Mouse (Mus musculus) liver, embryonic 14.5 days (tissue): ENCODE results near the gene Cux1. TPM values are rescaled to one million over a fixed set of nuclear protein-coding genes. Genes with fewer than 3 reads are reported as not detected.

Experiments used
- ATAC-seq: fragments of 200-750 bp; cut with Nextera tagmentation; 2 replicates; pipeline ENCODE4 v1.8.0; 2017; ENCODE audit warnings: moderate number of reproducible peaks, mild to moderate bottlenecking, moderate library complexity; ENCODE audit not compliant: insufficient read depth
- DNase-seq, 3 experiments: peaks; one replicate each; pipeline ENCODE4 v3.0.0-alpha.2; 2012 to 2013; ENCODE audit warnings: low read depth in 3 of 3, low spot score in 3 of 3
- H3K27ac ChIP-seq: fragments of 300-500 bp; sonication (generic); 2 replicates; pipeline ENCODE4 v1.5.1; 2014; ENCODE audit warnings: moderate library complexity, mild to moderate bottlenecking, control low read depth, inconsistent platforms
- H3K27me3 ChIP-seq: fragments of 300-500 bp; sonication (generic); 2 replicates; pipeline ENCODE4 v1.6.1; 2014; ENCODE audit warnings: mild to moderate bottlenecking, low read length, moderate library complexity; ENCODE audit not compliant: control insufficient read depth, insufficient read depth
- H3K36me3 ChIP-seq: fragments of 300-500 bp; sonication (generic); replicated peaks from 2 replicates; pipeline ENCODE4 v1.6.1; 2014; ENCODE audit warnings: low read depth; ENCODE audit not compliant: control insufficient read depth, insufficient read depth
- H3K4me1 ChIP-seq, 2 experiments: fragments of 200-500 bp in 1 of 2; fragments of 300-500 bp in 1 of 2; sonication (generic) in 1 of 2; replicated peaks; 2 replicates each; pipeline ENCODE4 v1.6.1; 2012 to 2014; ENCODE audit warnings: antibody characterized with exemption in 1 of 2, inconsistent platforms in 1 of 2, low read length in 1 of 2; ENCODE audit not compliant: control insufficient read depth in 2 of 2, insufficient read depth in 2 of 2
- H3K4me2 ChIP-seq: fragments of 300-500 bp; sonication (generic); 2 replicates; pipeline ENCODE4 v1.6.1; 2014; ENCODE audit warnings: low read depth, mild to moderate bottlenecking, control low read depth, moderate library complexity
- H3K4me3 ChIP-seq, 2 experiments: fragments of 200-500 bp in 1 of 2; fragments of 300-500 bp in 1 of 2; sonication (generic) in 1 of 2; 2 replicates each; pipeline ENCODE4 v1.5.1; 2012 to 2014; ENCODE audit warnings: low read depth in 2 of 2, low read length in 2 of 2, mild to moderate bottlenecking in 2 of 2, control low read depth in 1 of 2, inconsistent platforms in 1 of 2, moderate library complexity in 1 of 2; ENCODE audit not compliant: insufficient read depth in 1 of 2
- H3K9ac ChIP-seq: fragments of 300-500 bp; sonication (generic); replicated peaks from 2 replicates; pipeline ENCODE4 v1.6.1; 2014; ENCODE audit warnings: mild to moderate bottlenecking, control low read depth, moderate library complexity
- H3K9me3 ChIP-seq: fragments of 300-500 bp; sonication (generic); 2 replicates; pipeline ENCODE4 v1.6.1; 2016; ENCODE audit warnings: low read length, mixed read lengths; ENCODE audit not compliant: control insufficient read depth
- CTCF ChIP-seq: IDR thresholded peaks from 2 replicates; pipeline ENCODE4 v1.5.1; 2016; ENCODE audit warnings: antibody characterized with exemption, low read depth, control low read depth
- EP300 ChIP-seq: IDR thresholded peaks from 2 replicates; pipeline ENCODE4 v1.6.1; 2016; ENCODE audit warnings: antibody characterized with exemption, low read depth
- WGBS: fragments of 180-500 bp; shearing (Covaris S2); extraction: QIAGEN DNeasy Blood & Tissue Kit; methylation state at CpG from one replicate; pipeline ENCODE4 v1.1.7; 2014; ENCODE audit not compliant: insufficient replicate concordance; 5-methylcytosine and 5-hydroxymethylcytosine counted together
- polyA plus RNA-seq, 2 experiments: library from polyadenylated mRNA; depleted of rRNA in 1 of 2; stranded (reverse) in 1 of 2; unstranded in 1 of 2; fragments of >200 nt; fragmentation: Nextera tagmentation in 1 of 2; extraction: Ambion mirVana in 1 of 2; gene quantifications; 2 replicates each; pipeline versions ENCODE4 v1.2.1 to v1.2.3; 2012 to 2014

Gene Cux1
- polyA plus RNA-seq, 2 experiments = 9.0 to 12.4 TPM

DNA sequence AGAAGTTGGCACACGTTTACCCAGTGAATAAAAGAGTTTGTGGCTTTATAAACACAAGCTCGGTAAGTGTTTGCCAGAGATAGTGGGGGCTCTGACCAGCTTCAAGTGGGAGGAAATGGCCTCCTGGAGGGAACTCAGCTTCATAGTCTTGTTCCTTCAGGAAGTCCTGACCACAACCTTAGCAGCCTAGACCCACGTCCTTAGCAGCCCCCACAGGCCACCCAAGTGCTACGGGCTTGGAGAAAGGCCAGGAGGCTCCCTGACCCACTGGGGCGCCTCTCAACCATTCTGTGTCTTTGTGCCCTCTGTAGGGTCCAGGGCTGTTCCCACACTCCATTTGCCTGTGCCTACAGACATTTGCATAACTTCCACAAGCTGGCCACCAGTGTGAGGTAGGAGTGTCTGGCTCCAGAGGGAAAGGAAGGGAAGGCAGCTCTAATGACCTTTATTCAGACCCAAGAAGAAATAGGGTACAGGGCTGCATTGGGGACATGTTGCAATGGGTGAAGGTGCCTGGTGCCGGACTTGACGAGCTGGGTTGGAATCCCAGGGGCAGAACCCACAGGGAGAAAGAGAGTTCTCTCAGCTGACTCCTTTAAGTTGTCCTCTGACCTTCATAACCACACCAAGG, 340.9 kb downstream of the Cux1 start:
- no peak for ATAC-seq
- Histone ChIP-seq H3K9ac (no peak overlapping the region), H3K9me3 (no peaks in the 10 kb centered on the region), H3K4me3 (no peak overlapping the region), H3K36me3 (no peaks in the 10 kb centered on the region), H3K27ac (no peak overlapping the region), H3K27me3 (no peaks in the 10 kb centered on the region), H3K4me1 (no peaks in the 10 kb centered on the region), H3K4me2 (no peak overlapping the region)
- WGBS = 23% methylated on average over 7 of the region's 7 CpGs
- TF ChIP-seq CTCF (no peak), EP300 (no peak)
- DNase-seq = no peak

DNA sequence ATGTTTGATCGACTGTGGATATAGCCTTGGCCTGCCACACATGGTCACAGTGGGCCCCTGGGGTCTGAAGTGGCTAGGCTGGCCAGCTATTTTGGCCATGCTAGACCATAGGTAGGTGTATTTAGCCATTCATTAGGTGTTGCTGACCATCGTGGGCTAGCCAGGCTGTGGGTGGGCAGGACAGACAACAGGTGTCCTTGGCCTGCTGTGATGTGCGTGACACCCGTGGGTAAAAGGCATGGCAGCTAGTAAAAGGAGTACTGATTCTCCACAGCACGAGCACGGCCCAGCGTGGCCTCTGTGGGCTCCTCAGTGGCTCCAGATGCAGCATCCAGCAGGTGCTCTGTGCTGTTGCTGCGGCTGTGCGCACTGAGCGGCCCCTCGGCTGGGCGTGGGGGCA, 348.7 kb downstream of the Cux1 start:
- no peak overlapping the region for H3K9ac ChIP-seq
- H3K4me2 ChIP-seq = no peak overlapping the region
- no peak for ATAC-seq
- no peaks in the 10 kb centered on the region for H3K4me1 ChIP-seq
- no peak overlapping the region for H3K27ac ChIP-seq
- TF ChIP-seq CTCF (no peak), EP300 (no peak)
- DNase-seq = no peak
- no peaks in the 10 kb centered on the region for H3K36me3 ChIP-seq
- WGBS = 75% methylated on average over 12 of the region's 12 CpGs
- no peaks in the 10 kb centered on the region for H3K9me3 ChIP-seq
- H3K4me3 ChIP-seq = no peak overlapping the region
- H3K27me3 ChIP-seq = no peaks in the 10 kb centered on the region

DNA sequence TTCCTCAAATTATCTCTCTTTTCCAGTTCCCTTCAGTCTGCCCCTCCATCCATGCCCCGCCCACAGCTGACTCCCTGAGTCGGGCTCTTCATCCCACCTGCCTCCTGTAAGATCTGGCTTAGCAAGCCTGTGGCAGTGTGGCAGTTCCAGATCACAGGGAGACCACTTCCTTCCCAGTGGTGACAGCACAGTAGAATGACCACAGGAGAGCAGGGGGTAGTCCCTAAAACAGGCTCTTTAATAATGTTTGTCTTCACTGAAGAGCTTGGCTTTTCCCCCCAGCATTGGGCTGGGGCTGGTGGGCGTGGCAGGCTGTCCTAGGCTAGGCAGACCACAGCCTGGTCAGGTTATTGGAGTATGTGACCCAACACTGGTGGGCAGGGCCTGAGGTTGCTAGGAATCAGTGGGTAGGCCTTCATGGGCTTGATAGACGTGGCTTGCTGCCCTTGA, 349.3 kb downstream of the Cux1 start:
- WGBS = 28% methylated on average over 4 of the region's 4 CpGs
- TF ChIP-seq CTCF = no peak
- H3K27me3 ChIP-seq = no peaks in the 10 kb centered on the region
- H3K36me3 ChIP-seq = no peaks in the 10 kb centered on the region
- H3K27ac ChIP-seq = no peak overlapping the region
- no peaks in the 10 kb centered on the region for H3K9me3 ChIP-seq
- H3K9ac ChIP-seq = no peak overlapping the region
- DNase-seq = no peak
- no peak overlapping the region for H3K4me3 ChIP-seq
- ATAC-seq = no peak
- no peaks in the 10 kb centered on the region for H3K4me1 ChIP-seq
- no peak overlapping the region for H3K4me2 ChIP-seq

DNA sequence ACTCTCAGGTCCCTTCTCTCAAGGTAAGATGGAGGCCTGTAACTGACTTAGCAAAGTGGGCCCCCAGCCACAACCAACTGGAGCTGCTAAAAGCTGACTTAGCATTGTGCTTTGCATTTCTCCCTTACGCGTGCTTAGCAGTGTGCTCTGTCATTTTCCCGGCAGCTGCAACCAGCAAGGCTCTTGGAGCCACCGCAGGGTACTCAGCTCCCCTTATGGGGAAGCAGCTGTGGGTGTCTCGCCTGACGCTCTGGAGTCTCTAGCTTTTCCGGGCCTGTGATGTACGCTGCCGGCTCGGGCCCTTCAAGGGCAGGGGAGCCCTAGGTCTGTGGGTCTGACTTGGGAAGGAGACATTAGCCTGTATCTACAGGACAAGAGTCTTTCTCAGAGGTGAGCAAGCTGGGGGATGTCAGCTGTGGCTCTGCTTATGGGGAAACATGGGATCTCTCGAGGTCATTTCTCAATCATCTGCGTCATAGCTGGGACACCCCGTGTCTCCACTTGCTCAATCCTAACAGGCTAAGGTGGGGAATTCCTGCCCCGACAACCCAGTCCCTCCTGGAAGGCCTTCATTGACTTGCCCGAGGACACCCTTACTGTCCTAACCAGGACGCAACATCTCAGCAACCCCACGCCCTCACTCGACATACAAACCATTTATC, 350.2 kb downstream of the Cux1 start:
- Histone ChIP-seq H3K9ac (no peak overlapping the region), H3K27me3 (no peaks in the 10 kb centered on the region), H3K4me1 (no peaks in the 10 kb centered on the region), H3K4me3 (no peak overlapping the region), H3K36me3 (no peaks in the 10 kb centered on the region), H3K4me2 (no peak overlapping the region), H3K9me3 (no peaks in the 10 kb centered on the region), H3K27ac (no peak overlapping the region)
- TF ChIP-seq CTCF (no peak), EP300 (no peak)
- ATAC-seq = no peak
- DNase-seq = no peak
- 56% methylated on average over 18 of the region's 18 CpGs for WGBS

GRCm38 (mm10) chr5:136215958-136216357, 351.3 kb downstream of the Cux1 start:
- Histone ChIP-seq H3K27ac (no peak overlapping the region), H3K27me3 (no peaks in the 10 kb centered on the region), H3K4me2 (no peak overlapping the region), H3K36me3 (no peaks in the 10 kb centered on the region), H3K9ac (no peak overlapping the region), H3K9me3 (no peaks in the 10 kb centered on the region), H3K4me1 (no peaks in the 10 kb centered on the region), H3K4me3 (no peak overlapping the region)
- DNase-seq (no peak), ATAC-seq (no peak)
- WGBS = 71% methylated on average over 5 of the region's 5 CpGs
- TF ChIP-seq CTCF (no peak), EP300 (no peak)
